Mouse (Mus musculus): ENCODE results near the gene Fgfr1op2. TPM values are rescaled to one million over a fixed set of nuclear protein-coding genes. Genes with fewer than 3 reads are reported as not detected.

Gene Fgfr1op2
- polyA plus RNA-seq, 1 experiment from 2014 or later, result 75.5 TPM

GRCm38 (mm10) chr6:146631847-146632246 lies 54.8 kb downstream of the Fgfr1op2 start:
- ChIA-PET CTCF (no interaction called here), POLR2A (interaction anchor here (0.6 kb wide), 1 partner anchor 141 kb away, joined by 3 read pairs; no protein-coding TSS in a partner anchor)
- in situ Hi-C loops (cut with MboI; ENCODE audit: low pct_unique_long_range_greater_than_20kb), result no loop called here
- no peak for TF ChIP-seq CTCF (IDR thresholded peaks at IDR 0.05)
- ATAC-seq (no peak), DNase-seq (ENCODE audit: low read depth, low spot score) (no peak)
- no peaks in the 10 kb centered on the region for H3K27me3 ChIP-seq

GRCm38 (mm10) chr6:146632403-146632802 lies 55.4 kb downstream of the Fgfr1op2 start:
- no peaks in the 10 kb centered on the region for H3K27me3 ChIP-seq
- no peak for DNase-seq (ENCODE audit: low read depth, low spot score)
- in situ Hi-C loops (cut with MboI; ENCODE audit: low pct_unique_long_range_greater_than_20kb), result no loop called here
- ChIA-PET CTCF (interaction anchor here (0.6 to 0.7 kb wide), 2 partner anchors 12 to 119 kb away, joined by 3 read pairs; no protein-coding TSS in a partner anchor), POLR2A (no interaction called here)
- no peak for ATAC-seq
- no peak for TF ChIP-seq CTCF (IDR thresholded peaks at IDR 0.05)

- ATAC-seq (no peak), DNase-seq (ENCODE audit: low read depth, low spot score) (no peak)
- ChIA-PET POLR2A (no interaction called here), CTCF (interaction anchor here (0.6 to 0.7 kb wide), 2 partner anchors 11 to 119 kb away, joined by 3 read pairs; no protein-coding TSS in a partner anchor)
- TF ChIP-seq CTCF (IDR thresholded peaks at IDR 0.05), result no peak
- in situ Hi-C loops (cut with MboI; ENCODE audit: low pct_unique_long_range_greater_than_20kb), result no loop called here
- no peaks in the 10 kb centered on the region for H3K27me3 ChIP-seq
Measured at GRCm38 (mm10) chr6:146633097-146633496, 56.1 kb downstream of the Fgfr1op2 start.

- no peak for TF ChIP-seq CTCF (IDR thresholded peaks at IDR 0.05)
- ChIA-PET CTCF (no interaction called here), POLR2A (no interaction called here)
- ATAC-seq (no peak), DNase-seq (ENCODE audit: low read depth, low spot score) (no peak)
- no peaks in the 10 kb centered on the region for H3K27me3 ChIP-seq
- in situ Hi-C loops (cut with MboI; ENCODE audit: low pct_unique_long_range_greater_than_20kb), result no loop called here
Measured at GRCm38 (mm10) chr6:146633629-146634014, 56.6 kb downstream of the Fgfr1op2 start.

- CTCF ChIA-PET, result no interaction called here
- no peak for DNase-seq (ENCODE audit: low read depth, low spot score)
- POLR2A ChIA-PET, result interaction anchor here (0.6 to 0.7 kb wide), 2 partner anchors 90 to 127 kb away, joined by 3 to 4 read pairs; no protein-coding TSS in a partner anchor
- peak; percentile 80 for ATAC-seq
- H3K27me3 ChIP-seq, result no peaks in the 10 kb centered on the region
- TF ChIP-seq CTCF (IDR thresholded peaks at IDR 0.05), result no peak
- in situ Hi-C loops (cut with MboI; ENCODE audit: low pct_unique_long_range_greater_than_20kb), result no loop called here
Measured at GRCm38 (mm10) chr6:146634015-146634722, 57.2 kb downstream of the Fgfr1op2 start.

- in situ Hi-C loops (cut with MboI; ENCODE audit: low pct_unique_long_range_greater_than_20kb), result no loop called here
- H3K27me3 ChIP-seq, result no peaks in the 10 kb centered on the region
- ChIA-PET CTCF (no interaction called here), POLR2A (interaction anchor here (0.6 to 0.7 kb wide), 2 partner anchors 91 to 126 kb away, joined by 3 to 4 read pairs; no protein-coding TSS in a partner anchor)
- ATAC-seq (no peak), DNase-seq (ENCODE audit: low read depth, low spot score) (no peak)
- no peak for TF ChIP-seq CTCF (IDR thresholded peaks at IDR 0.05)
Measured at GRCm38 (mm10) chr6:146634759-146635606, 58.0 kb downstream of the Fgfr1op2 start.

- no peaks in the 10 kb centered on the region for H3K27me3 ChIP-seq
- DNase-seq (ENCODE audit: low read depth, low spot score) (no peak), ATAC-seq (no peak)
- no peak for TF ChIP-seq CTCF (IDR thresholded peaks at IDR 0.05)
- CTCF ChIA-PET, result no interaction called here
- POLR2A ChIA-PET, result interaction anchor here (0.7 kb wide), 1 partner anchor 79 kb away, joined by 3 read pairs; no protein-coding TSS in a partner anchor
- in situ Hi-C loops (cut with MboI; ENCODE audit: low pct_unique_long_range_greater_than_20kb), result no loop called here
Measured at GRCm38 (mm10) chr6:146636482-146636881, 59.5 kb downstream of the Fgfr1op2 start.

- ChIA-PET CTCF (no interaction called here), POLR2A (interaction anchor here (0.5 kb wide), 1 partner anchor 84 kb away, joined by 4 read pairs; no protein-coding TSS in a partner anchor)
- in situ Hi-C loops (cut with MboI; ENCODE audit: low pct_unique_long_range_greater_than_20kb), result no loop called here
- DNase-seq (ENCODE audit: low read depth, low spot score), result no peak
- no peak for ATAC-seq
- no peaks in the 10 kb centered on the region for H3K27me3 ChIP-seq
- TF ChIP-seq CTCF (IDR thresholded peaks at IDR 0.05), result no peak
Measured at GRCm38 (mm10) chr6:146640068-146640965, 63.3 kb downstream of the Fgfr1op2 start.

- CTCF ChIA-PET, result no interaction called here
- DNase-seq (ENCODE audit: low read depth, low spot score) (no peak), ATAC-seq (no peak)
- TF ChIP-seq CTCF (IDR thresholded peaks at IDR 0.05), result no peak
- in situ Hi-C loops (cut with MboI; ENCODE audit: low pct_unique_long_range_greater_than_20kb), result no loop called here
- POLR2A ChIA-PET, result no interaction called here
- H3K27me3 ChIP-seq, result no peaks in the 10 kb centered on the region
Measured at GRCm38 (mm10) chr6:146640991-146641390, 64.0 kb downstream of the Fgfr1op2 start.

- no peak for ATAC-seq
- no peak for DNase-seq (ENCODE audit: low read depth, low spot score)
- in situ Hi-C loops (cut with MboI; ENCODE audit: low pct_unique_long_range_greater_than_20kb), result no loop called here
- no peak for TF ChIP-seq CTCF (IDR thresholded peaks at IDR 0.05)
- no peaks in the 10 kb centered on the region for H3K27me3 ChIP-seq
- ChIA-PET POLR2A (no interaction called here), CTCF (interaction anchor here (1.5 kb wide), 1 partner anchor 19 kb away, joined by 3 read pairs; no protein-coding TSS in a partner anchor)
Measured at GRCm38 (mm10) chr6:146641621-146642210, 64.7 kb downstream of the Fgfr1op2 start.
